Mouse (Mus musculus) liver, embryonic 14.5 days (tissue): ENCODE results near the gene Nus1. TPM values are rescaled to one million over a fixed set of nuclear protein-coding genes. Genes with fewer than 3 reads are reported as not detected.

Source experiments
- ATAC-seq: fragments of 200-750 bp; cut with Nextera tagmentation; 2 replicates; pipeline ENCODE4 v1.8.0; 2017; ENCODE audit warnings: moderate number of reproducible peaks, mild to moderate bottlenecking, moderate library complexity; ENCODE audit not compliant: insufficient read depth
- DNase-seq, 3 experiments: peaks; one replicate each; pipeline ENCODE4 v3.0.0-alpha.2; 2012 to 2013; ENCODE audit warnings: low read depth in 3 of 3, low spot score in 3 of 3
- H3K27ac ChIP-seq: fragments of 300-500 bp; sonication (generic); 2 replicates; pipeline ENCODE4 v1.5.1; 2014; ENCODE audit warnings: moderate library complexity, mild to moderate bottlenecking, control low read depth, inconsistent platforms
- H3K27me3 ChIP-seq: fragments of 300-500 bp; sonication (generic); 2 replicates; pipeline ENCODE4 v1.6.1; 2014; ENCODE audit warnings: mild to moderate bottlenecking, low read length, moderate library complexity; ENCODE audit not compliant: control insufficient read depth, insufficient read depth
- H3K36me3 ChIP-seq: fragments of 300-500 bp; sonication (generic); replicated peaks from 2 replicates; pipeline ENCODE4 v1.6.1; 2014; ENCODE audit warnings: low read depth; ENCODE audit not compliant: control insufficient read depth, insufficient read depth
- H3K4me1 ChIP-seq, 2 experiments: fragments of 200-500 bp in 1 of 2; fragments of 300-500 bp in 1 of 2; sonication (generic) in 1 of 2; replicated peaks; 2 replicates each; pipeline ENCODE4 v1.6.1; 2012 to 2014; ENCODE audit warnings: antibody characterized with exemption in 1 of 2, inconsistent platforms in 1 of 2, low read length in 1 of 2; ENCODE audit not compliant: control insufficient read depth in 2 of 2, insufficient read depth in 2 of 2
- H3K4me2 ChIP-seq: fragments of 300-500 bp; sonication (generic); 2 replicates; pipeline ENCODE4 v1.6.1; 2014; ENCODE audit warnings: low read depth, mild to moderate bottlenecking, control low read depth, moderate library complexity
- H3K4me3 ChIP-seq, 2 experiments: fragments of 200-500 bp in 1 of 2; fragments of 300-500 bp in 1 of 2; sonication (generic) in 1 of 2; 2 replicates each; pipeline ENCODE4 v1.5.1; 2012 to 2014; ENCODE audit warnings: low read depth in 2 of 2, low read length in 2 of 2, mild to moderate bottlenecking in 2 of 2, control low read depth in 1 of 2, inconsistent platforms in 1 of 2, moderate library complexity in 1 of 2; ENCODE audit not compliant: insufficient read depth in 1 of 2
- H3K9ac ChIP-seq: fragments of 300-500 bp; sonication (generic); replicated peaks from 2 replicates; pipeline ENCODE4 v1.6.1; 2014; ENCODE audit warnings: mild to moderate bottlenecking, control low read depth, moderate library complexity
- H3K9me3 ChIP-seq: fragments of 300-500 bp; sonication (generic); 2 replicates; pipeline ENCODE4 v1.6.1; 2016; ENCODE audit warnings: low read length, mixed read lengths; ENCODE audit not compliant: control insufficient read depth
- CTCF ChIP-seq: IDR thresholded peaks from 2 replicates; pipeline ENCODE4 v1.5.1; 2016; ENCODE audit warnings: antibody characterized with exemption, low read depth, control low read depth
- EP300 ChIP-seq: IDR thresholded peaks from 2 replicates; pipeline ENCODE4 v1.6.1; 2016; ENCODE audit warnings: antibody characterized with exemption, low read depth
- WGBS: fragments of 180-500 bp; shearing (Covaris S2); extraction: QIAGEN DNeasy Blood & Tissue Kit; methylation state at CpG from one replicate; pipeline ENCODE4 v1.1.7; 2014; ENCODE audit not compliant: insufficient replicate concordance; 5-methylcytosine and 5-hydroxymethylcytosine counted together
- polyA plus RNA-seq, 2 experiments: library from polyadenylated mRNA; depleted of rRNA in 1 of 2; stranded (reverse) in 1 of 2; unstranded in 1 of 2; fragments of >200 nt; fragmentation: Nextera tagmentation in 1 of 2; extraction: Ambion mirVana in 1 of 2; gene quantifications; 2 replicates each; pipeline versions ENCODE4 v1.2.1 to v1.2.3; 2012 to 2014

Gene Nus1
- polyA plus RNA-seq (2012; rRNA removed) (7.1 and 8.4 TPM in 2 replicates), polyA plus RNA-seq (2014; fragmentation: Nextera tagmentation; extraction: Ambion mirVana) (4.9 and 5.1 TPM in 2 replicates)

GRCm38 (mm10) chr10:52417299-52417997 lies at the start of gene Nus1:
Nus1 (plus strand) TSS chr10:52417547.
- no peaks in the 10 kb centered on the region for H3K36me3 ChIP-seq
- no peaks in the 10 kb centered on the region for H3K9me3 ChIP-seq
- H3K4me2 ChIP-seq: peak within 1 kb of the TSS; percentile 72
- peak; percentile 98 for TF ChIP-seq CTCF
- TF ChIP-seq EP300: no peak
- peak within 1 kb of the TSS; percentile 23; the same call in 1 of the 2 replicates for H3K27ac ChIP-seq
- WGBS: under 1% methylated on average over 64 of the region's 79 CpGs
- peak within 1 kb of the TSS; percentile 75 for H3K9ac ChIP-seq
- H3K4me1 ChIP-seq: peaks cover 15 to 21% of the 10 kb centered on the region in 2 experiments
- peak within 1 kb of the TSS; percentile 83 to 87 for H3K4me3 ChIP-seq
- DNase-seq (peak; percentile 89 to 92 (median 90)), ATAC-seq (peak; percentile 96)
- H3K27me3 ChIP-seq: no peaks in the 10 kb centered on the region

- no peaks in the 10 kb centered on the region for H3K4me1 ChIP-seq
- no peaks in the 10 kb centered on the region for H3K9me3 ChIP-seq
- no peak for DNase-seq
- no peak overlapping the region for H3K27ac ChIP-seq
- 69% methylated on average over 4 of the region's 4 CpGs for WGBS
- H3K27me3 ChIP-seq: no peaks in the 10 kb centered on the region
- no peak overlapping the region for H3K4me3 ChIP-seq
- H3K36me3 ChIP-seq: no peaks in the 10 kb centered on the region
- H3K4me2 ChIP-seq: no peak overlapping the region
- no peak overlapping the region for H3K9ac ChIP-seq
- TF ChIP-seq EP300 (no peak), CTCF (no peak)
- no peak for ATAC-seq
Measured at GRCm38 (mm10) chr10:52368376-52368775, 49.0 kb upstream of the Nus1 start.

- 71% methylated on average over 4 of the region's 4 CpGs for WGBS
- no peak for DNase-seq
- TF ChIP-seq EP300 (no peak), CTCF (no peak)
- no peak overlapping the region for H3K27ac ChIP-seq
- H3K4me2 ChIP-seq: no peak overlapping the region
- H3K9ac ChIP-seq: no peak overlapping the region
- no peak for ATAC-seq
- no peaks in the 10 kb centered on the region for H3K9me3 ChIP-seq
- no peaks in the 10 kb centered on the region; a peak in 1 of 4 replicates for H3K4me1 ChIP-seq
- H3K4me3 ChIP-seq: no peak overlapping the region
- no peaks in the 10 kb centered on the region for H3K36me3 ChIP-seq
- no peaks in the 10 kb centered on the region for H3K27me3 ChIP-seq
Measured at GRCm38 (mm10) chr10:52373834-52374233, 43.5 kb upstream of the Nus1 start.

GRCm38 (mm10) chr10:52374651-52375050 lies 42.7 kb upstream of the Nus1 start:
- TF ChIP-seq CTCF: no peak
- no peak for TF ChIP-seq EP300
- H3K36me3 ChIP-seq: no peaks in the 10 kb centered on the region
- no peak overlapping the region for H3K4me2 ChIP-seq
- ATAC-seq (no peak), DNase-seq (no peak)
- H3K4me3 ChIP-seq: no peak overlapping the region
- no peak overlapping the region for H3K9ac ChIP-seq
- no peaks in the 10 kb centered on the region for H3K9me3 ChIP-seq
- H3K27ac ChIP-seq: no peak overlapping the region
- no peaks in the 10 kb centered on the region; a peak in 2 of 4 replicates for H3K4me1 ChIP-seq
- no peaks in the 10 kb centered on the region for H3K27me3 ChIP-seq

GRCm38 (mm10) chr10:52376422-52376821 lies 40.9 kb upstream of the Nus1 start:
- DNase-seq: no peak

More at GRCm38 (mm10) chr10:52376422-52376821, 40.9 kb upstream of the Nus1 start:
- no peak overlapping the region for H3K27ac ChIP-seq
- H3K9ac ChIP-seq: no peak overlapping the region
- no peaks in the 10 kb centered on the region for H3K9me3 ChIP-seq
- WGBS: 39% methylated on average over 2 of the region's 2 CpGs
- no peak overlapping the region for H3K4me3 ChIP-seq
- ATAC-seq: no peak
- no peak overlapping the region for H3K4me2 ChIP-seq
- TF ChIP-seq EP300 (no peak), CTCF (no peak)
- no peaks in the 10 kb centered on the region for H3K27me3 ChIP-seq
- no peaks in the 10 kb centered on the region; a peak in 2 of 4 replicates for H3K4me1 ChIP-seq
- no peaks in the 10 kb centered on the region for H3K36me3 ChIP-seq
